Mouse (Mus musculus) heart, embryonic 11.5 days (tissue): ENCODE data around the gene Corin. TPM values are rescaled to one million over a fixed set of nuclear protein-coding genes. Genes with fewer than 3 reads are reported as not detected.

Experiments
- ATAC-seq: fragments of 200-750 bp; cut with Nextera tagmentation; replicated peaks from 2 replicates; pipeline ENCODE4 v1.8.0; 2017; ENCODE audit warnings: moderate library complexity; ENCODE audit not compliant: insufficient number of reproducible peaks, low FRiP score, low TSS enrichment
- H3K27ac ChIP-seq: fragments of 300-500 bp; sonication (generic); 2 replicates; pipeline ENCODE4 v1.5.1; 2014; ENCODE audit warnings: mild to moderate bottlenecking, low read depth, low read length
- H3K27me3 ChIP-seq: fragments of 300-500 bp; sonication (generic); 2 replicates; pipeline ENCODE4 v1.6.1; 2014; ENCODE audit warnings: mild to moderate bottlenecking, low read length, mixed read lengths; ENCODE audit not compliant: control insufficient read depth, insufficient read depth
- H3K36me3 ChIP-seq: fragments of 300-500 bp; sonication (generic); 2 replicates; pipeline ENCODE4 v1.6.1; 2014; ENCODE audit warnings: mild to moderate bottlenecking, low read length, moderate library complexity, mixed read lengths; ENCODE audit not compliant: control insufficient read depth, insufficient read depth
- H3K4me1 ChIP-seq: fragments of 300-500 bp; sonication (generic); 2 replicates; pipeline ENCODE4 v1.6.1; 2014; ENCODE audit warnings: low read length; ENCODE audit not compliant: control insufficient read depth, insufficient read depth
- H3K4me2 ChIP-seq: fragments of 300-500 bp; sonication (generic); 2 replicates; pipeline ENCODE4 v1.6.1; 2014; ENCODE audit warnings: mild to moderate bottlenecking, moderate library complexity
- H3K4me3 ChIP-seq: fragments of 300-500 bp; sonication (generic); 2 replicates; pipeline ENCODE4 v1.5.1; 2014; ENCODE audit warnings: low read depth, low read length
- H3K9ac ChIP-seq: fragments of 300-500 bp; sonication (generic); 2 replicates; pipeline ENCODE4 v1.6.1; 2014; ENCODE audit warnings: mild to moderate bottlenecking, low read depth, low read length, moderate library complexity
- H3K9me3 ChIP-seq: fragments of 300-500 bp; sonication (generic); replicated peaks from 2 replicates; pipeline ENCODE4 v1.6.1; 2016; ENCODE audit warnings: low read length; ENCODE audit not compliant: control insufficient read depth
- WGBS: fragments of 180-500 bp; shearing (Covaris S2); extraction: QIAGEN DNeasy Blood & Tissue Kit; methylation state at CpG from one replicate; pipeline ENCODE4 v1.1.7; 2014; ENCODE audit not compliant: insufficient replicate concordance; 5-methylcytosine and 5-hydroxymethylcytosine counted together
- polyA plus RNA-seq: library from polyadenylated mRNA; unstranded; fragments of >200 nt; fragmentation: Nextera tagmentation; extraction: Ambion mirVana; gene quantifications from 2 replicates; pipeline ENCODE4 v1.2.1, GENCODE M21; 2014

Corin gene
- 23.7 and 30.8 TPM in 2 replicates for polyA plus RNA-seq

- Histone ChIP-seq H3K4me2 (peak within 1 kb of the TSS; percentile 83), H3K4me3 (peak within 1 kb of the TSS; percentile 52), H3K9me3 (no peaks in the 10 kb centered on the region), H3K36me3 (no peaks in the 10 kb centered on the region), H3K27ac (peak within 1 kb of the TSS; percentile 4), H3K27me3 (peaks cover 3% of the 10 kb centered on the region; the same call in 1 of the 2 replicates), H3K9ac (peak within 1 kb of the TSS; percentile 82), H3K4me1 (peaks cover 20% of the 10 kb centered on the region)
- ATAC-seq = peak; percentile 19; the same call in 1 of the 2 replicates
- under 1% methylated on average over 64 of the region's 64 CpGs for WGBS
These were observed at the start of gene Corin for GRCm38 (mm10) chr5:72503531-72504523. Gene Corin (minus strand): TSS chr5:72504473.

DNA sequence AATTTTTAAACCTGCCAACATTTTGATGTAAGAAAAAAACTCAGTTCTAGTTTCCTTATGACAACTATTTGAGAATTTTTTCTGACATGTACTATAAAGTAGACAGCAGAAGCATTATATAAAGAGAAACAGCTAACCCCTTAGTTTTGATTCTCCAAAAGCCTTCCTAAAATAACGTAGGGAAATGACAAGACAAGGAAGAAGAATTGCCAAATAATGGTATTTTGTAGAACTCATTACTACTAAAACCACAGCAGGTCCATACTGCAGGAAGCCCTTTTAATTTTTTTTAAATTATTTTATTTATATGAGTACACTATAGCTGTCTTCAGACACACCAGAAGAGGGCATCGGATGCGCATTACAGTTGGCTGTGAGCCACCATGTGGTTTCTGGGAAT, 46.9 kb upstream of the Corin start:
- Histone ChIP-seq H3K9ac (no peak overlapping the region), H3K4me1 (no peaks in the 10 kb centered on the region), H3K27ac (no peak overlapping the region), H3K4me2 (no peak overlapping the region), H3K36me3 (0 out of 2 replicates have a peak, but pooled peaks cover 4% of the 10 kb centered on the region), H3K9me3 (no peaks in the 10 kb centered on the region), H3K4me3 (no peak overlapping the region), H3K27me3 (no peaks in the 10 kb centered on the region)
- no peak for ATAC-seq
- 87% methylated on average over 3 of the region's 3 CpGs for WGBS

DNA sequence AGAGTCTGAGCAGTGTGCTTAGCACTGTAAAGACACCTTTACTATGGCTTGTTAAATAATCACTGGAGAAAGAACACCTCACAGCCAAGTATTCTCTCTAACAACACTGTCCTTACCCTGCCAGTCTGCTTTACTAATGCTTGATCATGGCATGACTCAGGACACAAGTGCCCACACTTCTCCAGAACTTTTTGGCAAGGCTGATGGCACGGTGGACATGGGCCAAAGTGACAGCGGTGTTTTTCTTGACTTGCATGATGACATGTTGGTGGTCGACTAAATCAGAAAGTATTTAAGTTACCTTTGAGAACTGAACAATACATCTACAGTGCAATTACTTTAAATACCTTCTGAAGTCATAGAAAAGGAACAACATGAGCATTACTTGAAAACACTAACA, 24.6 kb upstream of the Corin start:
- Histone ChIP-seq H3K27me3 (no peaks in the 10 kb centered on the region), H3K4me2 (no peak overlapping the region), H3K9ac (no peak overlapping the region), H3K9me3 (no peaks in the 10 kb centered on the region), H3K36me3 (peaks cover 19% of the 10 kb centered on the region), H3K4me3 (no peak overlapping the region), H3K27ac (no peak overlapping the region), H3K4me1 (no peaks in the 10 kb centered on the region)
- no peak for ATAC-seq
- 91% methylated on average over 3 of the region's 3 CpGs for WGBS

DNA sequence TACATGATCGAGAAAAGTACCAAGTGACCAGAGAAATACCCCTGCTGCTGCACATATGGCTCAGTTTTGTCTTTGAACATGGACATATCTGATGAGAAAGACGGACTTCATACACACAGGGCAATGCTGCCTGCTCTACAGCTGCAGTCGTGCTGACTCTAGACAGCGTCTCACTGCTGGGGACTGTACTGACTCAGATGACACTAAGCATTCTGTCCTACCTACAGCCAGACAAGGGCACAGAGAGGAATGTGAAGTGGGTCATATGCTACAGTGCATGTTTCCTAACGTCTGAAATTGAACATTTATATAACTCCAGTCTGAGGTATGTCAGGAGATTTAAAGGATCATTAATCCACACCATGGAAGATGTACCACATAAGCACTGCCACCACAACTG, 9.5 kb upstream of the Corin start:
- Histone ChIP-seq H3K9me3 (no peaks in the 10 kb centered on the region), H3K27me3 (no peaks in the 10 kb centered on the region), H3K4me2 (no peak overlapping the region), H3K9ac (no peak overlapping the region), H3K36me3 (peaks cover 6% of the 10 kb centered on the region; the same call in 1 of the 2 replicates), H3K4me3 (no peak overlapping the region), H3K27ac (no peak overlapping the region), H3K4me1 (no peaks in the 10 kb centered on the region)
- WGBS = 63% methylated on average over 5 of the region's 5 CpGs
- ATAC-seq = no peak

- Histone ChIP-seq H3K9ac (no peak overlapping the region), H3K4me1 (peaks cover 18% of the 10 kb centered on the region), H3K4me2 (no peak overlapping the region), H3K27me3 (peaks cover 3% of the 10 kb centered on the region; the same call in 1 of the 2 replicates), H3K9me3 (no peaks in the 10 kb centered on the region), H3K36me3 (no peaks in the 10 kb centered on the region), H3K4me3 (no peak overlapping the region), H3K27ac (no peak overlapping the region)
- ATAC-seq = no peak
- 66% methylated on average over 5 of the region's 5 CpGs for WGBS
These were observed 1.5 kb upstream of the Corin start for GRCm38 (mm10) chr5:72505740-72506139.

DNA sequence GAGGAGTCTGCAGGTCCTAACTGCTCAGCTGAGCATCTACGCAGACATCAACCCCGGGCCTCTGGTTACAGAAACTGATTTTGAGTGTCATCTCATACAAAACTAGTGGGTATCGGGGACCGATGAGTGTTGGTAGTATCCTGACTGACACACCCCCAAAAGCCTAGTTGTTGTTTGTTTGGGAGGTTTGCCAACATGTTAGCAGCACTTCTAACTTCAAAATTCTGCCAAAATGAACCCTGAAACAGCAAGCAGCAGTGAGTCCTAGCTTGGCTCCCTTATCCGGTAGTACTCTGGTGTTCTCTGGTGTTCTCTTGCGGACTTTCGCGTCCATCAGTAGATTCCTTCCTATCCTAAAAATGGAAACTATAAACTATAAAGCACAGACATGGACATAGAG, 1.5 kb downstream of the Corin start:
- Histone ChIP-seq H3K4me3 (peak overlapping the region; percentile 52), H3K27ac (no peak overlapping the region), H3K9ac (peak overlapping the region; percentile 82), H3K27me3 (peaks cover 3% of the 10 kb centered on the region; the same call in 1 of the 2 replicates), H3K4me1 (peaks cover 28% of the 10 kb centered on the region), H3K9me3 (no peaks in the 10 kb centered on the region), H3K4me2 (peak overlapping the region; percentile 83), H3K36me3 (no peaks in the 10 kb centered on the region)
- no peak for ATAC-seq
- 46% methylated on average over 8 of the region's 8 CpGs for WGBS

- Histone ChIP-seq H3K27me3 (peaks cover 3% of the 10 kb centered on the region; the same call in 1 of the 2 replicates), H3K27ac (no peak overlapping the region; the same call in 1 of the 2 replicates), H3K4me3 (no peak overlapping the region), H3K4me1 (peaks cover 32% of the 10 kb centered on the region), H3K9me3 (no peaks in the 10 kb centered on the region), H3K4me2 (peak overlapping the region; percentile 83), H3K36me3 (no peaks in the 10 kb centered on the region), H3K9ac (no peak overlapping the region)
- no peak for ATAC-seq
- WGBS = 31% methylated on average over 3 of the region's 3 CpGs
These were observed 2.5 kb downstream of the Corin start for GRCm38 (mm10) chr5:72501763-72502162.

DNA sequence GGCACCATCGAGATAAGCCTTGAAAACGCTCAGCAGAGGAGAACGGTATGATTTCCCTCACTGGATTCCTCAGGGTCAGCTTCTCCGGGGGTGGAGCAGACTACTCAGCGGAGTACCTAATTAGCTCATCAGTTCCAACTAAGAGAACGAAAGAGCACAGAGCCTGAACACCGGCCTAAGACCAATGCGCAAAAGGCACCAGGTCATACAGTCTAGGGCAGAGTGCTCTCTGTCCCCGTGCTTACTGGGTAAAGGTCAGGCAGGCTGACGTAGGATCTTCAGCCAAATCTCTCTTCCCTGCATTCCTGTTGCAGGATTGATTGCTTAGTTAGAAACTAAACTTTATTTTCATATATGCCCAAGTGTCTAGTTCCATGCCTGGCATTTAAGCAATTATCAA, 6.0 kb downstream of the Corin start:
- H3K4me3 ChIP-seq = no peak overlapping the region
- 43% methylated on average over 10 of the region's 10 CpGs for WGBS
- no peak for ATAC-seq
- H3K9ac ChIP-seq = no peak overlapping the region
- H3K4me2 ChIP-seq = no peak overlapping the region
- H3K36me3 ChIP-seq = no peaks in the 10 kb centered on the region
- H3K9me3 ChIP-seq = no peaks in the 10 kb centered on the region
- no peak overlapping the region for H3K27ac ChIP-seq
- H3K4me1 ChIP-seq = peaks cover 40% of the 10 kb centered on the region
- peaks cover 2% of the 10 kb centered on the region; the same call in 1 of the 2 replicates for H3K27me3 ChIP-seq
